Mouse (Mus musculus): ENCODE results near the gene Cnbd2. TPM values are rescaled to one million over a fixed set of nuclear protein-coding genes. Genes with fewer than 3 reads are reported as not detected.
A peak's percentile ranks its signal among the peaks of the same experiment; 100 is the strongest.
"Not testable (repeated sequence)": the region's sequence is repeated elsewhere in the genome, so short reads cannot be mapped to it uniquely, and the experiment has no call there.

Gene Cnbd2
- total and polyA plus RNA-seq, 3 experiments: 1.0 to 3.6 (median 3.0) TPM

- H3K4me3 ChIP-seq (replicated peaks in 1 of 3; ENCODE audit: low read depth in 2 of 3, low read length in 2 of 3, poor library complexity in 1 of 3); H3K27ac ChIP-seq (ENCODE audit: insufficient read depth, low read depth); H3K9ac ChIP-seq (ENCODE audit: insufficient read depth, low read depth); H3K4me2 ChIP-seq (ENCODE audit: insufficient read depth, low read depth, poor library complexity, severe bottlenecking); dilution Hi-C loops (cut with MboI; ENCODE audit: extremely low pct_ligation_motif_present, extremely low pct_unique_long_range_greater_than_20kb, low sequenced_read_pairs); H3K36me3 ChIP-seq (replicated peaks in 1 of 2; ENCODE audit: control insufficient read depth in 1 of 2, insufficient read depth in 1 of 2, low read length in 1 of 2); DNase-seq (ENCODE audit: extremely low read depth); H3K9me3 ChIP-seq (replicated peaks; ENCODE audit: low read length); H3K79me2 ChIP-seq (replicated peaks; ENCODE audit: control insufficient read depth, extremely low read depth, insufficient read depth, poor library complexity, severe bottlenecking); in situ Hi-C loops (cut with MboI; ENCODE audit: low pct_ligation_motif_present, low pct_unique_long_range_greater_than_20kb, low sequenced_read_pairs); H3K4me1 ChIP-seq (ENCODE audit: control insufficient read depth in 1 of 2, insufficient read depth in 2 of 2): not testable (repeated sequence)
- peaks cover 27% of the 10 kb centered on the region for H3K27me3 ChIP-seq (replicated peaks)
- TF ChIP-seq CTCF (conservative IDR thresholded peaks at IDR 0.05 in 1 of 2, IDR thresholded peaks at IDR 0.05 in 1 of 2; ENCODE audit: low read depth in 2 of 2, low read length in 2 of 2): peak in 1 of 2 experiments; percentile 15; a peak in 2 of 4 replicates
These were observed 99.2 kb downstream of the Cnbd2 start for GRCm38 (mm10) chr2:156411348-156411747.

- Histone ChIP-seq H3K79me2 (replicated peaks; ENCODE audit: control insufficient read depth, extremely low read depth, insufficient read depth, poor library complexity, severe bottlenecking) (no peaks in the 10 kb centered on the region), H3K27ac (ENCODE audit: insufficient read depth, low read depth) (no peak overlapping the region), H3K4me2 (ENCODE audit: insufficient read depth, low read depth, poor library complexity, severe bottlenecking) (no peak overlapping the region), H3K4me1 (ENCODE audit: control insufficient read depth in 1 of 2, insufficient read depth in 2 of 2) (peaks cover 0 to 4% of the 10 kb centered on the region in 2 experiments; a peak in 2 of 4 replicates), H3K9me3 (replicated peaks; ENCODE audit: low read length) (no peaks in the 10 kb centered on the region), H3K9ac (ENCODE audit: insufficient read depth, low read depth) (no peak overlapping the region), H3K4me3 (replicated peaks in 1 of 3; ENCODE audit: low read depth in 2 of 3, low read length in 2 of 3, poor library complexity in 1 of 3) (no peak overlapping the region), H3K27me3 (replicated peaks) (peaks cover 28% of the 10 kb centered on the region), H3K36me3 (replicated peaks in 1 of 2; ENCODE audit: control insufficient read depth in 1 of 2, insufficient read depth in 1 of 2, low read length in 1 of 2) (no peaks in the 10 kb centered on the region)
- in situ Hi-C loops (cut with MboI; ENCODE audit: low pct_ligation_motif_present, low pct_unique_long_range_greater_than_20kb, low sequenced_read_pairs): no loop called here
- dilution Hi-C loops (cut with MboI; ENCODE audit: extremely low pct_ligation_motif_present, extremely low pct_unique_long_range_greater_than_20kb, low sequenced_read_pairs): no loop called here
- no peak for TF ChIP-seq RAD21 (IDR thresholded peaks at IDR 0.05; ENCODE audit: low read depth, low read length)
- TF ChIP-seq USF2 (conservative IDR thresholded peaks at IDR 0.05; ENCODE audit: low read depth, low read length): no peak
- no peak for TF ChIP-seq RCOR1 (conservative IDR thresholded peaks at IDR 0.05; ENCODE audit: low read depth, low read length)
- TF ChIP-seq PAX5 (IDR thresholded peaks at IDR 0.05; ENCODE audit: low read length): no peak
- no peak for TF ChIP-seq ZNF384 (IDR thresholded peaks at IDR 0.05; ENCODE audit: low read depth, low read length)
- no peak for TF ChIP-seq POLR2AphosphoS2 (IDR thresholded peaks at IDR 0.05; ENCODE audit: low read depth, low read length)
- TF ChIP-seq HCFC1 (IDR thresholded peaks at IDR 0.05; ENCODE audit: low read depth, low read length): no peak
- no peak for TF ChIP-seq MYC (IDR thresholded peaks at IDR 0.05; ENCODE audit: low read depth, low read length)
- no peak for TF ChIP-seq IRF4 (IDR thresholded peaks at IDR 0.05; ENCODE audit: low read depth, low read length)
- no peak for TF ChIP-seq ELF1 (IDR thresholded peaks at IDR 0.05; ENCODE audit: low read depth, low read length)
- no peak for TF ChIP-seq ZC3H11A (IDR thresholded peaks at IDR 0.05; ENCODE audit: low read depth, low read length)
- no peak for TF ChIP-seq POLR2A (IDR thresholded peaks at IDR 0.05; ENCODE audit: low read depth, low read length)
- no peak for TF ChIP-seq ZKSCAN1 (IDR thresholded peaks at IDR 0.05; ENCODE audit: borderline replicate concordance, low read depth, low read length)
- no peak for TF ChIP-seq JUND (conservative IDR thresholded peaks at IDR 0.05; ENCODE audit: low read depth, low read length)
- no peak for TF ChIP-seq USF1 (IDR thresholded peaks at IDR 0.05; ENCODE audit: low read depth, low read length)
- DNase-seq (ENCODE audit: extremely low read depth): no peak
These were observed 102.9 kb downstream of the Cnbd2 start for GRCm38 (mm10) chr2:156414996-156415395.
